Mouse (Mus musculus) intestine, embryonic 14.5 days (tissue): ENCODE measurements around the gene Zfp987. TPM values are rescaled to one million over a fixed set of nuclear protein-coding genes. Genes with fewer than 3 reads are reported as not detected.
"Not testable (repeated sequence)": the region's sequence is repeated elsewhere in the genome, so short reads cannot be mapped to it uniquely, and the experiment has no call there.

Source experiments
- ATAC-seq: fragments of 200-750 bp; cut with Nextera tagmentation; replicated peaks from 2 replicates; pipeline ENCODE4 v1.8.0; 2017; ENCODE audit warnings: low read depth, moderate number of reproducible peaks, moderate TSS enrichment, moderate library complexity; ENCODE audit not compliant: low FRiP score, low TSS enrichment
- DNase-seq: peaks from one replicate; pipeline ENCODE4 v3.0.0-alpha.2; 2018; ENCODE audit warnings: low spot score
- H3K27ac ChIP-seq: fragments of 300-500 bp; sonication (generic); 2 replicates; pipeline ENCODE4 v1.5.1; 2014; ENCODE audit warnings: low read depth, mild to moderate bottlenecking, control low read depth
- H3K27me3 ChIP-seq: fragments of 300-500 bp; sonication (generic); replicated peaks from 2 replicates; pipeline ENCODE4 v1.6.1; 2014; ENCODE audit warnings: low read length, control low read depth; ENCODE audit not compliant: control insufficient read depth, insufficient read depth
- H3K36me3 ChIP-seq: fragments of 300-500 bp; sonication (generic); 2 replicates; pipeline ENCODE4 v1.6.1; 2014; ENCODE audit warnings: low read length, control low read depth; ENCODE audit not compliant: control insufficient read depth, insufficient read depth
- H3K4me1 ChIP-seq: fragments of 300-500 bp; sonication (generic); replicated peaks from 2 replicates; pipeline ENCODE4 v1.6.1; 2014; ENCODE audit warnings: low read length, control low read depth, mixed read lengths; ENCODE audit not compliant: control insufficient read depth, insufficient read depth
- H3K4me2 ChIP-seq: fragments of 300-500 bp; sonication (generic); 2 replicates; pipeline ENCODE4 v1.6.1; 2014; ENCODE audit warnings: low read length
- H3K4me3 ChIP-seq: fragments of 300-500 bp; sonication (generic); 2 replicates; pipeline ENCODE4 v1.5.1; 2014; ENCODE audit warnings: low read depth, low read length, control low read depth, mixed read lengths
- H3K9ac ChIP-seq: fragments of 300-500 bp; sonication (generic); 2 replicates; pipeline ENCODE4 v1.6.1; 2014; ENCODE audit warnings: mild to moderate bottlenecking, low read length
- H3K9me3 ChIP-seq: fragments of 300-500 bp; sonication (generic); 2 replicates; pipeline ENCODE4 v1.6.1; 2016; ENCODE audit warnings: low read length, control low read depth; ENCODE audit not compliant: control insufficient read depth
- WGBS: fragments of 180-500 bp; shearing (Covaris S2); extraction: QIAGEN DNeasy Blood & Tissue Kit; methylation state at CpG from one replicate; pipeline ENCODE4 v1.1.7; 2014; 5-methylcytosine and 5-hydroxymethylcytosine counted together
- polyA plus RNA-seq: library from polyadenylated mRNA; unstranded; fragments of >200 nt; fragmentation: Nextera tagmentation; extraction: Ambion mirVana; gene quantifications from 2 replicates; pipeline ENCODE4 v1.2.1, GENCODE M21; 2014

Gene Zfp987
- polyA plus RNA-seq, 1 experiment from 2014 or later = 0.74 TPM

DNA sequence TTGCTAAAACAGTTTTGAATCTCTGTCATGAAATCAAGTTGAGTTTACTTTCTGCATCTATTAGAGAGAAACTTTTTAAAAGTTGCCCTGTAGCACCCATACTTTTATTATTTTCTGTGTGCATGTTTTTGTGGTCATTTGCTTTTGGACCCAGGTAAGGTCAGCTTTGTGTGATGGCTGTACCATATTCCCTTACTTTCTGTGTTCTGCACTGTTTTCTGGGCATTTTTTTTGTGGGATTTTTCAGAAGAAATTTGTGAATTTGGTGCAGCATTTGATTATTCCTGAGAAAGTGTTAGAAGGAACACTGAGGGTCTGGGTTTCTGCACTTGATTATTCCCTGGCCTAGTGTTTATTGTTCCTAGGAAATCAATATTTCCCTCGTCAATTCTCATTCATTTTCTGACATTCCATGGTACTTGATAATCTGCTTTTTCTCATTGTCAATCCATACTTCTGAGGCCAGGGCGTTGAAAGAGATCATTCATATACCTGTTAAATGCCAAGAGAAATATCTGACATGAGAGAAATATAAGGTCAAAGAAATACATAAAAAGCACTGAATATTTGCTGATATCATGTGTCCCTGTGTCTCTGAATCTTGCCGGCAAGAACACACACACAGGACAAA lies 70.2 kb downstream of the Zfp987 start:
- not testable (repeated sequence) for H3K9ac ChIP-seq, H3K27me3 ChIP-seq, DNase-seq, H3K9me3 ChIP-seq, H3K36me3 ChIP-seq, H3K27ac ChIP-seq, H3K4me3 ChIP-seq, H3K4me1 ChIP-seq, H3K4me2 ChIP-seq
- WGBS = 79% methylated on average over 3 of the region's 3 CpGs
- ATAC-seq = peak; percentile 61; the same call in 1 of the 2 replicates

DNA sequence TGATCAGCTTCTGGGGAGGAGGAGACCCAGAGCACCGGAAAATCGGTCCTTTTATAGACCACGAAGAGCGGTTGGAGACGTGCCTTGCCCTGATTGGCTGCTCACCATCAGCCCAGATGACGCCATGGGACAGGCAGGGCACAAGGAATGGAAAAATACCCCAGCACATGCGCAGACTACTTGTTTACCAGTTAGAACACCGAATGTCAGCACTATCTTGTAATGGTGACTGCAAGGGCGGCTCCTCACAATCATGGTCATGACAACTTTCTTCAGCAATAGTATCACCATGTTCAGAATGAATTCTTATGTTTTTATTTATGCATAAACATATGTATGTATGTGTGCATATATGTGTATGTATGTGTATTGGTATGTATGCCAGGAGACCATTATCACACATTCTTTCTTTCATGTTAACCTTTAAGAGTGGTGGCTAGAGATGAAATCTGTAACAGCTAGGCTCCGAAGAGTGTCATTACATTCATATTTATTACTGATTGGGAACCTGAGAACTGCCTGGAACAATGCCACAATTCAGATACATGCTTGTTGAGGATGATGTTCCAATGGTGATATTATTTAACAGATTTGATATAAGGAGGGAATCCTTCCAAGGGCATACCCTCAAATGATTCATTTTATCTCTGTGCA lies 70.9 kb downstream of the Zfp987 start:
- not testable (repeated sequence) for H3K4me2 ChIP-seq, H3K27me3 ChIP-seq, H3K27ac ChIP-seq, H3K36me3 ChIP-seq, H3K9ac ChIP-seq, H3K4me1 ChIP-seq, H3K4me3 ChIP-seq, H3K9me3 ChIP-seq
- DNase-seq = peak; percentile 37
- peak; percentile 57 for ATAC-seq
- 82% methylated on average over 10 of the region's 10 CpGs for WGBS

DNA sequence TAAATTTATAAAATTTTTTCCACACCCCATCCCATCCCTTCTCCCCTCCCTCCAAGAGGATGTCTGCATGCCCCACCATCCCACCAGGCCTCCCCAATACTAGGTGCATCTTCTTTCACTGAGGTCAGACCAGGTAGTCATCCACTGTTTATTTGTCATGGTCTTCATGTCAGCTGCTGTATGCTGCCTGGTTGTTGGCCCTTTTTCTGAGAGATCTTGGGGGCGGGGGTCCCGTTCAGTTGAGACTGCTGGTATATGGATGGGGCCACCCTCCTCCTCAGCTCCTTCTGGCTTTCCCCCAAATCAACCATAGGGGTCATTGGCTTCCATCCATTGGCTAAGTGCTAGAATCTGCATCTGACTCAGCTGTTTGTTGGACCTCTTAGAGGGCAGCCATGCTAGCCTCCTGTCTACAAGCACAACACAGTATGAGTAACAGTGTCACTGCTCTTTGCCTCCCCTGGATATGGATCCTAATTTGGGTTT lies 71.7 kb downstream of the Zfp987 start:
- peak; percentile 81 for ATAC-seq
- no CpG with 5 or more reads among the region's 2 CpGs for WGBS
- not testable (repeated sequence) for H3K27ac ChIP-seq, H3K27me3 ChIP-seq, H3K4me1 ChIP-seq, DNase-seq, H3K4me2 ChIP-seq, H3K9ac ChIP-seq, H3K4me3 ChIP-seq, H3K36me3 ChIP-seq
- H3K9me3 ChIP-seq = peaks cover 13% of the 10 kb centered on the region

DNA sequence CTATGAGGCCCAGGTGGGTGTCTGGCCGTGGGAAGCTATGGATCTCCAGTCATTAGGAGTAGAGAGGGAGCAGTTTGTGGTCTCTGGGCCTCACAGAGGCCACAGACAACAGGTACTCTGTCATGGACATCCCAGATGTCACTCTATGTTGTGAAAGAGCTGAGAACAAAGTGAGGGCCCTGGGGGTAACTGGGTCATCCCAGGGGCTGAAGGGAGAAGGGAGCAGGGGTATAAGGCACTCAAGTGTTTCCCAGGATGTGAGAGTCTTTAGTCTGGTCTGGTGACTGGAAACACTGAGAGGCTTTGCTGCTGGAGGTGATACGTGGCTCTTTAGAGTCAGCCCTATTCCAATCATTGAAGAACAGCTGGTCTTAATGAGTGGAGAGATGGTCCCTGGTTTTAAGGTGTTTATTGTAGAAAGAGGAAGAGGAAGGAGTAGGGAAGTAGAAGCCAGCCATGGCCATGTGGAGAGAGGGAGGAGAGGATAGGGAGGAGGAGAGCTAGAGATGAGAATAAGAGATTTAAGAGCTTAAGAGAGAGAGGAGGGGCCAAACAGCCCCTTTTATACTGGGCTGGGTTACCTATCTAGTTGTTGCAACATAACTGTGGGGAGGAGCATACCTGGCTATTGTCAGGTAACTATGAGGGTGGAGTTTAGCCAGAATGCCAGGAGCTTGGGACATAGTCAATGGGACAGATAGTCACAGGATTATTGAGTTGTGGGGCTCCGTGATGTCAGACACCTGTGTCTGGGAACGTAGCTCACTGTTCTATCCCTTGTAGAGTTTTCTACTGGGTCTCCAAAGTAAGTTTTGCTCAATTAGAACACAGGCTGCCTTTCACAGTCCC lies 76.5 kb downstream of the Zfp987 start:
- H3K27me3 ChIP-seq, H3K9me3 ChIP-seq, H3K4me2 ChIP-seq, H3K4me3 ChIP-seq, H3K9ac ChIP-seq, H3K36me3 ChIP-seq, H3K4me1 ChIP-seq, H3K27ac ChIP-seq: not testable (repeated sequence)
- ATAC-seq (peak; percentile 53; the same call in 1 of the 2 replicates), DNase-seq (peak; percentile 50)
- WGBS = 58% methylated on average over 3 of the region's 4 CpGs

Other genes starting within 250 kb of the Zfp987 start
- not detected in 2 replicates for gene Zfp986, start 228.5 kb upstream of the Zfp987 start, polyA plus RNA-seq
- gene Zfp600, start 59.5 kb downstream of the Zfp987 start, polyA plus RNA-seq = not detected in 2 replicates